Mouse (Mus musculus) thymus, adult 2 months (tissue): ENCODE data around the gene Alx1.

Source experiments
- CTCF ChIP-seq: fragments of 200-500 bp; IDR thresholded peaks from 2 replicates; pipeline ENCODE4 v1.5.1; 2012; ENCODE audit warnings: mild to moderate bottlenecking, control low read depth, low read length, moderate library complexity, borderline replicate concordance; ENCODE audit not compliant: control insufficient read depth, poor library complexity, insufficient read depth; ENCODE audit errors: extremely low read depth
- POLR2A ChIP-seq: fragments of 200-500 bp; IDR thresholded peaks from 2 replicates; pipeline ENCODE4 v1.6.1; 2012; ENCODE audit warnings: mild to moderate bottlenecking, low read length, control low read depth, moderate library complexity; ENCODE audit not compliant: control insufficient read depth, poor library complexity, insufficient read depth; ENCODE audit errors: extremely low read depth

DNA sequence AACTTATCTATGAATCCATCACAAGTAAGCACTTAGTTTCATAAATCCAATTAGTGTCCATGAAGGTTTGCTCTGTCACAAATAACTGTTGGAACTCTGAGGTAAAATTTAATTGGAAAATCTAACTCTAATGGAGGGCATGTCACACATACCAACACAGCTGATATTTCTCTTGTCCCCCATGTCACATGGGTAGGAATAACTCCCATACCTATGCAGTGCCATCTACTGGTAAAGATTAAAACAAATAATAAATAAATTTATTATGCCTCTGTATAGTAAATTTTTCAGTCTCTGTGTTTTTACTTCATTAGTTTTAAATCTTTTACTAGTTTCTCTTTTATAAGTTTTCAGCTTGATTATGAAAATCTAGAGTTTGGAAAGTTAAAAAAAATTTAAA is 30.4 kb downstream of the Alx1 start:
- no peak for TF ChIP-seq CTCF
- TF ChIP-seq POLR2A = no peak
